Comparison of ENCODE assay signal across 8 mouse cellular contexts in genomic region chr12:65075733-65076310, GRCm38 (mm10). TPM values are rescaled to one million over a fixed set of nuclear protein-coding genes. Genes with fewer than 3 reads are reported as not detected.
DNase-seq lines count a peak whose midpoint lies in the region; ATAC-seq and TF ChIP-seq lines count a peak whose summit lies in the region.

No protein-coding gene starts in this region.

- no peak for TF ChIP-seq POLR2A in olfactory bulb, adult 2 months (IDR thresholded peaks at IDR 0.05; ENCODE audit: insufficient read depth, low read depth, low read length)

- no peak for TF ChIP-seq CTCF in olfactory bulb, adult 2 months (IDR thresholded peaks at IDR 0.05; ENCODE audit: insufficient read depth, low read depth, low read length)

- no peak for ATAC-seq in kidney, embryonic 15.5 days (replicated peaks; ENCODE audit: low FRiP score)
- ATAC-seq in embryonic facial prominence, embryonic 14.5 days (ENCODE audit: low read depth): peak; percentile 3; the same call in 1 of the 2 replicates
- no peak; the same call in 1 of the 2 replicates for ATAC-seq in limb, embryonic 12.5 days (ENCODE audit: insufficient number of reproducible peaks, insufficient read depth, low FRiP score, low TSS enrichment, low read depth)

- peaks cover 19% of the 10 kb centered on the region for H3K36me3 ChIP-seq in kidney, embryonic 15.5 days
- peaks cover 8% of the 10 kb centered on the region; the same call in 1 of the 2 replicates for H3K36me3 ChIP-seq in embryonic facial prominence, embryonic 14.5 days (ENCODE audit: control insufficient read depth, insufficient read depth, low read length)
- peaks cover 16% of the 10 kb centered on the region for H3K36me3 ChIP-seq in limb, embryonic 12.5 days

- peak overlapping the region; percentile 96 for H3K27ac ChIP-seq in kidney, embryonic 15.5 days
- H3K27ac ChIP-seq in embryonic facial prominence, embryonic 14.5 days (replicated peaks; ENCODE audit: low read depth, low read length): peak overlapping the region; percentile 94
- peak overlapping the region; percentile 89 for H3K27ac ChIP-seq in limb, embryonic 12.5 days
- H3K27ac ChIP-seq in olfactory bulb, adult 2 months (ENCODE audit: insufficient read depth, low read depth, low read length): peak overlapping the region; percentile 11; the same call in 1 of the 2 replicates

- DNase-seq in kidney, postnatal 14 days: no peak
- peak; percentile 27 for DNase-seq in MEL-GATA-1-ER (ENCODE audit: extremely low read depth, low read depth)
- DNase-seq in embryonic facial prominence, embryonic 14.5 days (ENCODE audit: low spot score): no peak
- no peak for DNase-seq in natural killer cell, adult 2 months (ENCODE audit: low spot score in 2 of 2)
- no peak for DNase-seq in thymus, postnatal 25 days

- peak overlapping the region; percentile 87 for H3K9ac ChIP-seq in kidney, embryonic 15.5 days
- H3K9ac ChIP-seq in embryonic facial prominence, embryonic 14.5 days (ENCODE audit: low read depth, low read length): peak overlapping the region; percentile 93
- H3K9ac ChIP-seq in limb, embryonic 12.5 days (replicated peaks): peak overlapping the region; percentile 84

- H3K4me1 ChIP-seq in kidney, embryonic 15.5 days: peaks cover 31% of the 10 kb centered on the region
- H3K4me1 ChIP-seq in embryonic facial prominence, embryonic 14.5 days (ENCODE audit: control insufficient read depth, insufficient read depth, low read length): peaks cover 18% of the 10 kb centered on the region
- H3K4me1 ChIP-seq in limb, embryonic 12.5 days (replicated peaks): peaks cover 24% of the 10 kb centered on the region
- H3K4me1 ChIP-seq in olfactory bulb, adult 2 months (ENCODE audit: control insufficient read depth, insufficient read depth, low read length): peaks cover 5% of the 10 kb centered on the region

- H3K4me2 ChIP-seq in kidney, embryonic 15.5 days: peak overlapping the region; percentile 82
- H3K4me2 ChIP-seq in embryonic facial prominence, embryonic 14.5 days (ENCODE audit: low read depth, low read length): peak overlapping the region; percentile 87
- H3K4me2 ChIP-seq in limb, embryonic 12.5 days: peak overlapping the region; percentile 69

- H3K27me3 ChIP-seq in kidney, embryonic 15.5 days: no peaks in the 10 kb centered on the region
- no peaks in the 10 kb centered on the region for H3K27me3 ChIP-seq in embryonic facial prominence, embryonic 14.5 days (replicated peaks; ENCODE audit: control insufficient read depth, insufficient read depth, low read length)
- no peaks in the 10 kb centered on the region for H3K27me3 ChIP-seq in limb, embryonic 12.5 days

- H3K9me3 ChIP-seq in kidney, embryonic 15.5 days (replicated peaks): no peaks in the 10 kb centered on the region
- no peaks in the 10 kb centered on the region for H3K9me3 ChIP-seq in embryonic facial prominence, embryonic 14.5 days (ENCODE audit: control insufficient read depth, low read length)
- no peaks in the 10 kb centered on the region for H3K9me3 ChIP-seq in limb, embryonic 12.5 days

- peak overlapping the region; percentile 85 for H3K4me3 ChIP-seq in kidney, embryonic 15.5 days (replicated peaks)
- H3K4me3 ChIP-seq in embryonic facial prominence, embryonic 14.5 days (ENCODE audit: low read depth, low read length): peak overlapping the region; percentile 93
- H3K4me3 ChIP-seq in limb, embryonic 12.5 days (replicated peaks): peak overlapping the region; percentile 89
- peak overlapping the region; percentile 62 for H3K4me3 ChIP-seq in olfactory bulb, adult 2 months (ENCODE audit: insufficient read depth, low read depth, low read length)

- under 1% methylated on average over 41 of the region's 41 CpGs for WGBS in kidney, embryonic 15.5 days
- WGBS in embryonic facial prominence, embryonic 14.5 days: 0% methylated on average over 31 of the region's 41 CpGs
- 0% methylated on average over 41 of the region's 41 CpGs for WGBS in limb, embryonic 12.5 days
- under 1% methylated on average over 41 of the region's 41 CpGs for WGBS in olfactory bulb, adult 2 months

RNA-seq across cellular contexts. Expression of gene Fancm, which starts 0.4 kb away (rescaled TPM):
- polyA plus RNA-seq in kidney, embryonic 15.5 days (2015; fragmentation: Nextera tagmentation; extraction: Ambion mirVana): 9.9 and 10.3 TPM in 2 replicates
- polyA plus RNA-seq in embryonic facial prominence, embryonic 14.5 days (2014; fragmentation: Nextera tagmentation; extraction: Ambion mirVana): 7.4 and 10.0 TPM in 2 replicates
- polyA plus RNA-seq in limb, embryonic 12.5 days (2016; fragmentation: Nextera tagmentation; extraction: Ambion mirVana): 22.7 and 25.4 TPM in 2 replicates
- not detected in 2 replicates for polyA plus RNA-seq in olfactory bulb, adult 2 months (2012; ENCODE audit: insufficient read depth, insufficient read length, low replicate concordance, missing spikeins)

RNA-seq across cellular contexts. Expression of gene Fkbp3, which starts 2.0 kb away (rescaled TPM):
- 492 and 540 TPM in 2 replicates for polyA plus RNA-seq in kidney, embryonic 15.5 days (2015; fragmentation: Nextera tagmentation; extraction: Ambion mirVana)
- 389 and 391 TPM in 2 replicates for polyA plus RNA-seq in embryonic facial prominence, embryonic 14.5 days (2014; fragmentation: Nextera tagmentation; extraction: Ambion mirVana)
- 568 and 612 TPM in 2 replicates for polyA plus RNA-seq in limb, embryonic 12.5 days (2016; fragmentation: Nextera tagmentation; extraction: Ambion mirVana)
- polyA plus RNA-seq in olfactory bulb, adult 2 months (2012; ENCODE audit: insufficient read depth, insufficient read length, low replicate concordance, missing spikeins): 832 TPM in 1 of 2 replicates, not detected in the other

RNA-seq across cellular contexts. Expression of gene Prpf39, which starts 39.7 kb away (rescaled TPM):
- polyA plus RNA-seq in kidney, embryonic 15.5 days (2015; fragmentation: Nextera tagmentation; extraction: Ambion mirVana): 52.3 and 55.4 TPM in 2 replicates
- polyA plus RNA-seq in embryonic facial prominence, embryonic 14.5 days (2014; fragmentation: Nextera tagmentation; extraction: Ambion mirVana): 47.3 and 50.6 TPM in 2 replicates
- polyA plus RNA-seq in limb, embryonic 12.5 days (2016; fragmentation: Nextera tagmentation; extraction: Ambion mirVana): 81.1 and 81.9 TPM in 2 replicates
- polyA plus RNA-seq in olfactory bulb, adult 2 months (2012; ENCODE audit: insufficient read depth, insufficient read length, low replicate concordance, missing spikeins): not detected in 2 replicates

Comparison
In these comparisons a context has a peak if more than half of its experiments do, and no peak if none do; other contexts are left out.
1. H3K27ac ChIP-seq: peak in every context shown above with its lines; median percentile 96 in kidney, embryonic 15.5 days; 94 in embryonic facial prominence, embryonic 14.5 days; 89 in limb, embryonic 12.5 days; 11 in olfactory bulb, adult 2 months.